Mouse (Mus musculus) embryonic facial prominence, embryonic 14.5 days (tissue): Measurements from ENCODE around the gene Gorab. TPM values are rescaled to one million over a fixed set of nuclear protein-coding genes. Genes with fewer than 3 reads are reported as not detected.
A peak's percentile ranks its signal among the peaks of the same experiment; 100 is the strongest.

Experiments used
- ATAC-seq: fragments of 200-750 bp; cut with Nextera tagmentation; 2 replicates; pipeline ENCODE4 v1.8.0; 2017; ENCODE audit warnings: low read depth, moderate number of reproducible peaks, moderate TSS enrichment
- DNase-seq: peaks from one replicate; pipeline ENCODE4 v3.0.0-alpha.2; 2015; ENCODE audit warnings: low spot score
- H3K27ac ChIP-seq: fragments of 300-500 bp; sonication (generic); replicated peaks from 2 replicates; pipeline ENCODE4 v1.5.1; 2014; ENCODE audit warnings: low read depth, mild to moderate bottlenecking, low read length, moderate library complexity
- H3K27me3 ChIP-seq: fragments of 300-500 bp; sonication (generic); replicated peaks from 2 replicates; pipeline ENCODE4 v1.6.1; 2014; ENCODE audit warnings: low read length; ENCODE audit not compliant: control insufficient read depth, insufficient read depth
- H3K36me3 ChIP-seq: fragments of 300-500 bp; sonication (generic); 2 replicates; pipeline ENCODE4 v1.6.1; 2014; ENCODE audit warnings: low read length, mixed read lengths; ENCODE audit not compliant: control insufficient read depth, insufficient read depth
- H3K4me1 ChIP-seq: fragments of 300-500 bp; sonication (generic); 2 replicates; pipeline ENCODE4 v1.6.1; 2014; ENCODE audit warnings: antibody characterized with exemption, low read length; ENCODE audit not compliant: control insufficient read depth, insufficient read depth
- H3K4me2 ChIP-seq: fragments of 300-500 bp; sonication (generic); 2 replicates; pipeline ENCODE4 v1.6.1; 2014; ENCODE audit warnings: low read depth, mild to moderate bottlenecking, low read length, moderate library complexity, mixed read lengths
- H3K4me3 ChIP-seq: fragments of 300-500 bp; sonication (generic); 2 replicates; pipeline ENCODE4 v1.5.1; 2014; ENCODE audit warnings: low read depth, mild to moderate bottlenecking, low read length
- H3K9ac ChIP-seq: fragments of 300-500 bp; sonication (generic); 2 replicates; pipeline ENCODE4 v1.6.1; 2014; ENCODE audit warnings: low read depth, mild to moderate bottlenecking, low read length, moderate library complexity, mixed read lengths
- H3K9me3 ChIP-seq: fragments of 300-500 bp; sonication (generic); 2 replicates; pipeline ENCODE4 v1.6.1; 2016; ENCODE audit warnings: low read length; ENCODE audit not compliant: control insufficient read depth
- WGBS: fragments of 180-500 bp; shearing (Covaris S2); extraction: QIAGEN DNeasy Blood & Tissue Kit; methylation state at CpG from one replicate; pipeline ENCODE4 v1.1.7; 2014; 5-methylcytosine and 5-hydroxymethylcytosine counted together
- polyA plus RNA-seq: library from polyadenylated mRNA; unstranded; fragments of >200 nt; fragmentation: Nextera tagmentation; extraction: Ambion mirVana; gene quantifications from 2 replicates; pipeline ENCODE4 v1.2.1, GENCODE M21; 2014

Gene Gorab
- 25.7 and 28.5 TPM in 2 replicates for polyA plus RNA-seq

DNA sequence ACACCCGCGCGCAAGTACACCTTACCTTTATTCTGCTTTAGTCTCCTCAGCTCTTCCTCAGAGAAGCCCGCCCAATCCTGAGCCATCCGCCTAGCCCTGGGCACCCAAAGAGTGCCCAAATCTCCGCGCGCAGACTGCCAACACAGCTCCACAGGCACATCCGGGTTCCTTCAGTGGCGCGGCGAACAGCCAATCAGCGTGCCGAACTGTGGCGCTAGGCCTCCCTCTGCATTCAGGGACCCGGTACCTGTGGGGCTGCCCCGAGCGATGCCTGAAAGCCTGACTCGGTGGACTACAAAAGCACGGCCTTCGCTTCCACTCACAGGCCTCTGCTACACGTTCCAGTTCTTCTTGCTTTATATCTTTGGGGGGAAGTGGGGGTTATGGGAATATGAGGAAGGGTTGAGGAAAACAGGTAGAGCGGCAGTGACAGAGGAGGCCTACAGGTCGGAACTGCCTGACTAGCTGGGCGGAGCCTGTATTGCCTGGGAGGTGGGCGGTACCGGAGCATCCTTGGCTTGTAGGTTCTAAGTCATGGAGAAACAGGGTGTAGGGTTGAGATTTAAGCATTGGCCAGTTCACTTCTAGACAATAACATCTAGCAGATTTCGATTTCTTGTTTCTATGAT lies at the start of gene Gorab:
Gene Gorab (minus strand): TSS at position 172 of the 629 bp plus-strand sequence.
- Histone ChIP-seq H3K27ac (peak within 1 kb of the TSS; percentile 86), H3K4me3 (peak within 1 kb of the TSS; percentile 66), H3K9me3 (no peaks in the 10 kb centered on the region), H3K4me1 (peaks cover 18% of the 10 kb centered on the region), H3K9ac (peak within 1 kb of the TSS; percentile 81), H3K36me3 (no peaks in the 10 kb centered on the region), H3K4me2 (peak within 1 kb of the TSS; percentile 64), H3K27me3 (no peaks in the 10 kb centered on the region)
- peak; percentile 96 for DNase-seq
- peak; percentile 100 for ATAC-seq
- WGBS = 2% methylated on average over 28 of the region's 28 CpGs

GRCm38 (mm10) chr1:163443832-163444231 lies 40.4 kb upstream of the Gorab start:
- 6% methylated on average over 3 of the region's 3 CpGs for WGBS
- H3K4me3 ChIP-seq = no peak overlapping the region
- no peak overlapping the region for H3K9ac ChIP-seq
- H3K27me3 ChIP-seq = no peaks in the 10 kb centered on the region
- peaks cover 14% of the 10 kb centered on the region for H3K4me1 ChIP-seq
- no peaks in the 10 kb centered on the region for H3K9me3 ChIP-seq
- H3K4me2 ChIP-seq = no peak overlapping the region
- peak; percentile 63 for DNase-seq
- H3K27ac ChIP-seq = 0 out of 2 replicates have a peak overlapping the region, but pooled peaks have one; percentile 10
- H3K36me3 ChIP-seq = no peaks in the 10 kb centered on the region
- ATAC-seq = no peak

GRCm38 (mm10) chr1:163439002-163439401 lies 35.5 kb upstream of the Gorab start:
- Histone ChIP-seq H3K4me3 (no peak overlapping the region), H3K4me2 (no peak overlapping the region), H3K27me3 (no peaks in the 10 kb centered on the region), H3K27ac (no peak overlapping the region), H3K36me3 (no peaks in the 10 kb centered on the region), H3K9me3 (no peaks in the 10 kb centered on the region), H3K9ac (no peak overlapping the region), H3K4me1 (peaks cover 9% of the 10 kb centered on the region)
- no peak for DNase-seq
- WGBS = 68% methylated on average over 2 of the region's 2 CpGs
- ATAC-seq = no peak

- peak; percentile 89 for DNase-seq
- H3K4me2 ChIP-seq = 0 out of 2 replicates have a peak overlapping the region, but pooled peaks have one; percentile 18
- ATAC-seq = peak; percentile 91
- no peaks in the 10 kb centered on the region for H3K9me3 ChIP-seq
- no peak overlapping the region for H3K9ac ChIP-seq
- no peaks in the 10 kb centered on the region for H3K36me3 ChIP-seq
- H3K4me3 ChIP-seq = no peak overlapping the region
- H3K27me3 ChIP-seq = no peaks in the 10 kb centered on the region
- peak overlapping the region; percentile 77 for H3K27ac ChIP-seq
- 38% methylated on average over 8 of the region's 8 CpGs for WGBS
- peaks cover 11% of the 10 kb centered on the region; the same call in 1 of the 2 replicates for H3K4me1 ChIP-seq
These were observed 20.1 kb upstream of the Gorab start for GRCm38 (mm10) chr1:163423467-163424014.

- H3K4me3 ChIP-seq = no peak overlapping the region
- ATAC-seq = no peak
- no peaks in the 10 kb centered on the region for H3K36me3 ChIP-seq
- WGBS = 33% methylated on average over 2 of the region's 2 CpGs
- H3K4me2 ChIP-seq = no peak overlapping the region
- no peak for DNase-seq
- no peaks in the 10 kb centered on the region for H3K9me3 ChIP-seq
- H3K27me3 ChIP-seq = no peaks in the 10 kb centered on the region
- H3K27ac ChIP-seq = 0 out of 2 replicates have a peak overlapping the region, but pooled peaks have one; percentile 21
- no peak overlapping the region for H3K9ac ChIP-seq
- H3K4me1 ChIP-seq = no peaks in the 10 kb centered on the region
These were observed 13.7 kb upstream of the Gorab start for GRCm38 (mm10) chr1:163417191-163417590.

- WGBS = 54% methylated on average over 2 of the region's 2 CpGs
- no peak overlapping the region for H3K4me3 ChIP-seq
- no peak overlapping the region for H3K4me2 ChIP-seq
- H3K9ac ChIP-seq = no peak overlapping the region
- ATAC-seq = no peak
- H3K9me3 ChIP-seq = no peaks in the 10 kb centered on the region
- H3K4me1 ChIP-seq = no peaks in the 10 kb centered on the region
- no peak overlapping the region for H3K27ac ChIP-seq
- no peaks in the 10 kb centered on the region for H3K36me3 ChIP-seq
- DNase-seq = no peak
- no peaks in the 10 kb centered on the region for H3K27me3 ChIP-seq
These were observed 10.7 kb upstream of the Gorab start for GRCm38 (mm10) chr1:163414200-163414599.

- Histone ChIP-seq H3K4me2 (no peak overlapping the region), H3K4me3 (no peak overlapping the region), H3K4me1 (peaks cover 10% of the 10 kb centered on the region; the same call in 1 of the 2 replicates), H3K9ac (no peak overlapping the region), H3K27ac (no peak overlapping the region), H3K9me3 (no peaks in the 10 kb centered on the region), H3K36me3 (no peaks in the 10 kb centered on the region), H3K27me3 (no peaks in the 10 kb centered on the region)
- no peak for DNase-seq
- 76% methylated on average over 3 of the region's 3 CpGs for WGBS
- no peak for ATAC-seq
These were observed 2.7 kb upstream of the Gorab start for GRCm38 (mm10) chr1:163406203-163406602.

DNA sequence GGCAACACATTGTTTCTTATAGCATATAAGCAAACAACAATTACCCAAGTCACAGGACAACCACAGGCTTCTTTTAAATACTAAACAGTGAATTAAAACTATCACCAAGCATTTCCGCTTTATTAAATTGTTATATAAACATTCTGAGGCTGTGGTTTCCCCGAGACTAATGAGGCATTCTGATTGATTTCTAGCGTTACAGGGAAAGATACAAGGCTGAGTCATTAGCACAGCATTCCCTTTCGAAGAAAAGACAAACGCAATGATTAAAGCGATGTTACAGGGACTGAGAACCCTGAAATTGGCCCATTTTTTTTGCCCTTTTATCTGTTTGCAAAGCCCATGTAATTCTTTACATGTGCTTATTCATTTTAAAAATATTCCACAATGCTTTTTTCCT lies 12.1 kb downstream of the Gorab start:
- peaks cover 62% of the 10 kb centered on the region for H3K36me3 ChIP-seq
- no peaks in the 10 kb centered on the region for H3K9me3 ChIP-seq
- H3K9ac ChIP-seq = no peak overlapping the region
- no peak overlapping the region for H3K4me3 ChIP-seq
- H3K4me1 ChIP-seq = peaks cover 6% of the 10 kb centered on the region; the same call in 1 of the 2 replicates
- H3K27me3 ChIP-seq = no peaks in the 10 kb centered on the region
- no peak overlapping the region for H3K4me2 ChIP-seq
- no peak for ATAC-seq
- 0 out of 2 replicates have a peak overlapping the region, but pooled peaks have one; percentile 1 for H3K27ac ChIP-seq
- 56% methylated on average over 6 of the region's 6 CpGs for WGBS
- DNase-seq = peak; percentile 32
